Comparison of ENCODE assay signal across 8 mouse cellular contexts in the genomic region with DNA sequence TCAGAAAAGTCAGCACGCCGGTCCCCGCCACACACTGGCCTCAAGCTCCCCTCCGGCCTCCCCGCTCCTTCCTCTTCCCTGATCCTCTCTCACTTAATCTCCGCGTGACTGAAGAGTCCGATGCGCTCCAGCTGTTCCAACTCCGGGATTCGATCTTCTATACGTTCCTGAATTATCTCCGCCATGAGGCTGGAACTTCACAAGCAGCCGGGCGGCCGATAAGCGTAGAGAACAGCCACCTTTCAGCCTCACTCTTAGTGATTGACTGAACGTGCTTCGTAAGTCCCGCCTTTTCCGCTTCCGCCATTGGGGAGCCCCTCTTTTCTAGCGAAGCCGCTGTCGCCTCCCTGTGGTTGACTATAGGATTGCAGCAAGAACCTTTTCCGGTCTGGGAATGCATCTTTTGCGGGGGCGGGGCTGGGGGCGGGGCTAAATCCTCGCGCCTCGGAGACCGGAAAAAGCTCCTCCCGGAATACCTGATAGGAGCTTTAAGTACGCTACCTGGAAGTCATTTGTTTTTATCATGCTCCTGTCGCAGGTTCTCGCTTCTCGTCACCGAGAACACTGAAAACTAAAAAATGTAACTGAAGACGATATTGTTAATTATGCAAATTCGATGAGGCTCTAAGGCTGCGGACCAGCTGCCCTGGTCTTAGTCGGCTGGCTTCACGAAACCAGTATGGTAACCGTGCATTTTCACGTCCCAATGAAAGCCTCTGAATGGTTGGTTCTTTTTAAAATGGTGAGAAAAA. TPM values are rescaled to one million over a fixed set of nuclear protein-coding genes. Genes with fewer than 3 reads are reported as not detected.
A peak's percentile ranks its signal among the peaks of the same experiment; 100 is the strongest.
DNase-seq lines count a peak whose midpoint lies in the region; ATAC-seq and TF ChIP-seq lines count a peak whose summit lies in the region.

Utp6 (minus strand) TSS at position 266 of the 752 bp plus-strand sequence.

- H3K36me3 ChIP-seq in hindbrain, postnatal 0 days (ENCODE audit: insufficient read depth, low read length): peaks cover 10% of the 10 kb centered on the region; the same call in 1 of the 2 replicates

- H3K27me3 ChIP-seq in hindbrain, postnatal 0 days (ENCODE audit: insufficient read depth, low read length): no peaks in the 10 kb centered on the region

- WGBS in hindbrain, postnatal 0 days: under 1% methylated on average over 46 of the region's 46 CpGs

- peak within 1 kb of the TSS; percentile 90 for H3K4me2 ChIP-seq in hindbrain, postnatal 0 days (ENCODE audit: low read depth, low read length)

- peak within 1 kb of the TSS; percentile 88 for H3K4me3 ChIP-seq in gastrocnemius, adult 2 months
- peak within 1 kb of the TSS; percentile 71 for H3K4me3 ChIP-seq in hindbrain, postnatal 0 days (ENCODE audit: low read length)
- peak within 1 kb of the TSS; percentile 75 for H3K4me3 ChIP-seq in left cerebral cortex, adult 2 months

- H3K9ac ChIP-seq in hindbrain, postnatal 0 days (replicated peaks; ENCODE audit: low read length): peak within 1 kb of the TSS; percentile 68

- TF ChIP-seq CTCF in gastrocnemius, adult 2 months (IDR thresholded peaks at IDR 0.05): peak; percentile 78
- TF ChIP-seq CTCF in hindbrain, postnatal 0 days (IDR thresholded peaks at IDR 0.05; ENCODE audit: low read depth): peak; percentile 88
- TF ChIP-seq CTCF in left cerebral cortex, adult 2 months (IDR thresholded peaks at IDR 0.05): peak; percentile 78

- H3K27ac ChIP-seq in gastrocnemius, adult 2 months: peak within 1 kb of the TSS; percentile 89
- peak within 1 kb of the TSS; percentile 51; the same call in 1 of the 2 replicates for H3K27ac ChIP-seq in hindbrain, postnatal 0 days
- peak within 1 kb of the TSS; percentile 64 for H3K27ac ChIP-seq in left cerebral cortex, adult 2 months

- H3K9me3 ChIP-seq in hindbrain, postnatal 0 days (ENCODE audit: low read length): no peaks in the 10 kb centered on the region

- no peaks in the 10 kb centered on the region for H3K4me1 ChIP-seq in hindbrain, postnatal 0 days (ENCODE audit: insufficient read depth, low read length)

- ATAC-seq in common myeloid progenitor, adult 5-6 weeks (replicated peaks; ENCODE audit: low read depth, poor library complexity, severe bottlenecking): peak; percentile 96
- peak; percentile 96 for ATAC-seq in hindbrain, postnatal 0 days
- ATAC-seq in megakaryocyte, adult 5-6 weeks (ENCODE audit: poor library complexity, severe bottlenecking): peak; percentile 99

- peak; percentile 99 for DNase-seq in ZHBTc4 (ENCODE audit: low read depth, low spot score)
- DNase-seq in gastrocnemius, adult 2 months: peak; percentile 99
- DNase-seq in hindbrain, postnatal 0 days (ENCODE audit: low spot score): peak; percentile 100
- DNase-seq in left cerebral cortex, adult 2 months (ENCODE audit: extremely low spot score in 1 of 2, low spot score in 2 of 2): peak; percentile 97 to 99
- peak; percentile 99 to 100 for DNase-seq in right cerebral cortex, adult 2 months (ENCODE audit: low spot score in 2 of 2)
- peak; percentile 100 for DNase-seq in urinary bladder, postnatal 14 days (ENCODE audit: low spot score)

- intact Hi-C loops in gastrocnemius, adult 2 months (cut with DNase I): loop anchor here (2.0 to 10.0 kb wide), 3 partner anchors 30 to 338 kb away; partner anchors contain the start of gene Suz12
- intact Hi-C loops in left cerebral cortex, adult 2 months (cut with DNase I): loop anchor here (1.0 kb wide), 1 partner anchor 30 kb away; no protein-coding TSS in a partner anchor

RNA-seq across cellular contexts. Expression of gene Utp6, which starts in this region (rescaled TPM):
- total RNA-seq in common myeloid progenitor, adult 5-6 weeks (2017): 106 and 118 TPM in 2 replicates
- 10 to 100 TPM; 30.2 to 31.2 TPM for total RNA-seq in gastrocnemius, adult 2 months (2021)
- total RNA-seq in hindbrain, postnatal 0 days (2014; rRNA removed): 16.8 and 17.0 TPM in 2 replicates
- polyA plus RNA-seq in hindbrain, postnatal 0 days (2015; fragmentation: Nextera tagmentation; extraction: Ambion mirVana): 24.2 and 29.6 TPM in 2 replicates
- 10 to 100 TPM; 23.2 to 28.3 TPM for total RNA-seq in left cerebral cortex, adult 2 months (2021)
- total RNA-seq in megakaryocyte, adult 5-6 weeks (2015): 17.9 and 22.9 TPM in 2 replicates
- 51.6 and 74.4 TPM in 2 replicates for total RNA-seq in megakaryocyte, adult 5-6 weeks (2017)

Comparison
In these comparisons a context has a peak if more than half of its experiments do, and no peak if none do; other contexts are left out.
1. Peak in every context shown above with its lines: DNase-seq, ATAC-seq, H3K4me3 ChIP-seq and H3K27ac ChIP-seq.